ENCODE assay signal across 8 mouse cellular contexts in genomic region chr9:103494346-103495020, GRCm38 (mm10). TPM values are rescaled to one million over a fixed set of nuclear protein-coding genes. Genes with fewer than 3 reads are reported as not detected.
DNase-seq lines count a peak whose midpoint lies in the region; ATAC-seq and TF ChIP-seq lines count a peak whose summit lies in the region.

No protein-coding gene starts in this region.

- ATAC-seq in frontal cortex, adult (ENCODE audit: low TSS enrichment): peak; percentile 96
- no peak for ATAC-seq in liver, embryonic 14.5 days (ENCODE audit: insufficient read depth)
- peak; percentile 87 for ATAC-seq in neural tube, embryonic 15.5 days (ENCODE audit: low FRiP score)

- peak; percentile 93 for TF ChIP-seq CTCF in ES-Bruce4 (IDR thresholded peaks at IDR 0.05; ENCODE audit: low read depth, low read length)
- TF ChIP-seq CTCF in liver, embryonic 14.5 days (IDR thresholded peaks at IDR 0.05; ENCODE audit: low read depth): peak; percentile 79

- TF ChIP-seq POLR2A in ES-Bruce4 (IDR thresholded peaks at IDR 0.05; ENCODE audit: insufficient read depth, low read length): no peak

- TF ChIP-seq EP300 in ES-Bruce4 (IDR thresholded peaks at IDR 0.05; ENCODE audit: insufficient read depth, low read depth, low read length): no peak
- no peak for TF ChIP-seq EP300 in liver, embryonic 14.5 days (IDR thresholded peaks at IDR 0.05; ENCODE audit: low read depth)

- H3K4me2 ChIP-seq in liver, embryonic 14.5 days (ENCODE audit: low read depth): no peak overlapping the region
- peak overlapping the region; percentile 15; the same call in 1 of the 2 replicates for H3K4me2 ChIP-seq in neural tube, embryonic 15.5 days

- peak; percentile 92 for DNase-seq in cerebellum, adult 8-10 months
- peak; percentile 70 for DNase-seq in heart, postnatal 25 days (ENCODE audit: low spot score)
- peak; percentile 81 for DNase-seq in layer of hippocampus, adult 11-12 months (ENCODE audit: low spot score)
- peak in 1 of 3 experiments; percentile 15 for DNase-seq in liver, embryonic 14.5 days (ENCODE audit: low read depth in 3 of 3, low spot score in 3 of 3)
- peak; percentile 48 for DNase-seq in urinary bladder, adult 2 months (ENCODE audit: low spot score)

- no peaks in the 10 kb centered on the region for H3K36me3 ChIP-seq in ES-Bruce4 (ENCODE audit: control insufficient read depth, insufficient read depth, low read length, poor library complexity, severe bottlenecking)
- H3K36me3 ChIP-seq in liver, embryonic 14.5 days (replicated peaks; ENCODE audit: control insufficient read depth, insufficient read depth, low read depth): no peaks in the 10 kb centered on the region
- no peaks in the 10 kb centered on the region for H3K36me3 ChIP-seq in neural tube, embryonic 15.5 days

- no peaks in the 10 kb centered on the region for H3K27me3 ChIP-seq in ES-Bruce4 (ENCODE audit: control insufficient read depth, insufficient read depth, low read length, poor library complexity, severe bottlenecking)
- H3K27me3 ChIP-seq in liver, embryonic 14.5 days (ENCODE audit: control insufficient read depth, insufficient read depth, low read length): no peaks in the 10 kb centered on the region
- 0 out of 2 replicates have a peak, but pooled peaks cover 5% of the 10 kb centered on the region for H3K27me3 ChIP-seq in neural tube, embryonic 15.5 days (replicated peaks)

- no peak overlapping the region for H3K4me3 ChIP-seq in ES-Bruce4 (ENCODE audit: low read depth, low read length)
- no peak overlapping the region for H3K4me3 ChIP-seq in liver, embryonic 14.5 days (ENCODE audit: insufficient read depth in 1 of 2, low read depth in 2 of 2, low read length in 2 of 2)
- H3K4me3 ChIP-seq in neural tube, embryonic 15.5 days (replicated peaks): no peak overlapping the region

- intact Hi-C loops in heart, postnatal 25 days (cut with DNase I): loop anchor here (1.0 to 2.0 kb wide), 3 partner anchors 130 to 503 kb away; no protein-coding TSS in a partner anchor

- no peak overlapping the region for H3K27ac ChIP-seq in ES-Bruce4 (ENCODE audit: insufficient read depth, low read length)
- H3K27ac ChIP-seq in liver, embryonic 14.5 days: no peak overlapping the region
- H3K27ac ChIP-seq in neural tube, embryonic 15.5 days (replicated peaks): peak overlapping the region; percentile 54; the same call in 1 of the 2 replicates

- H3K4me1 ChIP-seq in ES-Bruce4 (ENCODE audit: control insufficient read depth, insufficient read depth, low read length): no peaks in the 10 kb centered on the region
- H3K4me1 ChIP-seq in liver, embryonic 14.5 days (replicated peaks; ENCODE audit: control insufficient read depth in 2 of 2, insufficient read depth in 2 of 2, low read length in 1 of 2): no peaks in the 10 kb centered on the region; a peak in 1 of 4 replicates
- H3K4me1 ChIP-seq in neural tube, embryonic 15.5 days: peaks cover 17% of the 10 kb centered on the region

- no peak overlapping the region for H3K9ac ChIP-seq in ES-Bruce4 (ENCODE audit: low read depth, poor library complexity, severe bottlenecking)
- H3K9ac ChIP-seq in liver, embryonic 14.5 days (replicated peaks): no peak overlapping the region
- no peak overlapping the region; the same call in 1 of the 2 replicates for H3K9ac ChIP-seq in neural tube, embryonic 15.5 days (replicated peaks)

- H3K9me3 ChIP-seq in ES-Bruce4 (replicated peaks; ENCODE audit: control insufficient read depth, insufficient read depth, low read length, poor library complexity, severe bottlenecking): no peaks in the 10 kb centered on the region
- H3K9me3 ChIP-seq in liver, embryonic 14.5 days (ENCODE audit: control insufficient read depth, low read length): no peaks in the 10 kb centered on the region
- no peaks in the 10 kb centered on the region for H3K9me3 ChIP-seq in neural tube, embryonic 15.5 days (replicated peaks)

- WGBS in liver, embryonic 14.5 days (ENCODE audit: insufficient replicate concordance): 43% methylated on average over 7 of the region's 7 CpGs
- WGBS in neural tube, embryonic 15.5 days: 19% methylated on average over 7 of the region's 7 CpGs

RNA-seq across cellular contexts. Expression of gene Bfsp2, which starts 14.3 kb away (rescaled TPM):
- polyA plus RNA-seq in ES-Bruce4 (2011; ENCODE audit: insufficient read depth, insufficient read length, low read depth, missing spikeins): not detected in 2 replicates
- total RNA-seq in heart, postnatal 25 days (2021): under 1 TPM; 0.22 to 0.47 TPM
- polyA plus RNA-seq in liver, embryonic 14.5 days (2012; rRNA removed): 0.40 and 0.73 TPM in 2 replicates
- 0.92 and 1.0 TPM in 2 replicates for polyA plus RNA-seq in liver, embryonic 14.5 days (2014; fragmentation: Nextera tagmentation; extraction: Ambion mirVana)
- 2.5 and 2.7 TPM in 2 replicates for polyA plus RNA-seq in neural tube, embryonic 15.5 days (2015; fragmentation: Nextera tagmentation; extraction: Ambion mirVana)
- polyA plus RNA-seq in urinary bladder, adult 2 months (2012; rRNA removed): 0.10 and 0.11 TPM in 2 replicates
